Mouse (Mus musculus) stomach, postnatal 0 days (tissue): Measurements from ENCODE around the gene Arhgap10. TPM values are rescaled to one million over a fixed set of nuclear protein-coding genes. Genes with fewer than 3 reads are reported as not detected.

Experiments used
- ATAC-seq: fragments of 200-750 bp; cut with Nextera tagmentation; 2 replicates; pipeline ENCODE4 v1.8.0; 2017; ENCODE audit not compliant: low FRiP score, low TSS enrichment
- DNase-seq: peaks from one replicate; pipeline ENCODE4 v3.0.0-alpha.2; 2016; ENCODE audit warnings: low spot score
- H3K27ac ChIP-seq: fragments of 300-500 bp; sonication (generic); replicated peaks from 2 replicates; pipeline ENCODE4 v1.5.1; 2014; ENCODE audit warnings: mild to moderate bottlenecking, control low read depth
- H3K27me3 ChIP-seq: fragments of 300-500 bp; sonication (generic); 2 replicates; pipeline ENCODE4 v1.6.1; 2014; ENCODE audit warnings: low read length; ENCODE audit not compliant: control insufficient read depth, insufficient read depth
- H3K36me3 ChIP-seq: fragments of 300-500 bp; sonication (generic); 2 replicates; pipeline ENCODE4 v1.6.1; 2014; ENCODE audit warnings: low read length, mixed read lengths; ENCODE audit not compliant: control insufficient read depth, insufficient read depth
- H3K4me1 ChIP-seq: fragments of 300-500 bp; sonication (generic); replicated peaks from 2 replicates; pipeline ENCODE4 v1.6.1; 2014; ENCODE audit warnings: antibody characterized with exemption; ENCODE audit not compliant: control insufficient read depth, insufficient read depth
- H3K4me2 ChIP-seq: fragments of 300-500 bp; sonication (generic); replicated peaks from 2 replicates; pipeline ENCODE4 v1.6.1; 2014; ENCODE audit warnings: low read depth, mild to moderate bottlenecking, control low read depth, moderate library complexity
- H3K4me3 ChIP-seq: fragments of 300-500 bp; sonication (generic); 2 replicates; pipeline ENCODE4 v1.5.1; 2014; ENCODE audit warnings: low read depth, low read length, control low read depth
- H3K9ac ChIP-seq: fragments of 300-500 bp; sonication (generic); 2 replicates; pipeline ENCODE4 v1.6.1; 2014; ENCODE audit warnings: mild to moderate bottlenecking, low read length, control low read depth, mixed read lengths
- H3K9me3 ChIP-seq: fragments of 300-500 bp; sonication (generic); 2 replicates; pipeline ENCODE4 v1.6.1; 2016; ENCODE audit warnings: low read length; ENCODE audit not compliant: control insufficient read depth
- CTCF ChIP-seq: IDR thresholded peaks from 2 replicates; pipeline ENCODE4 v1.5.1; 2016; ENCODE audit warnings: antibody characterized with exemption, low read depth, mild to moderate bottlenecking, moderate library complexity
- EP300 ChIP-seq: optimal IDR thresholded peaks from 2 replicates; pipeline ENCODE3; 2016; ENCODE audit warnings: antibody characterized with exemption
- WGBS: fragments of 180-500 bp; shearing (Covaris S2); extraction: QIAGEN DNeasy Blood & Tissue Kit; methylation state at CpG from one replicate; pipeline ENCODE4 v1.1.7; 2014; 5-methylcytosine and 5-hydroxymethylcytosine counted together
- polyA plus RNA-seq: library from polyadenylated mRNA; unstranded; fragments of >200 nt; fragmentation: Nextera tagmentation; extraction: Ambion mirVana; gene quantifications from 2 replicates; pipeline ENCODE4 v1.2.1, GENCODE M21; 2015

The Arhgap10 gene
- polyA plus RNA-seq, 1 experiment from 2014 or later: 18.8 TPM

DNA sequence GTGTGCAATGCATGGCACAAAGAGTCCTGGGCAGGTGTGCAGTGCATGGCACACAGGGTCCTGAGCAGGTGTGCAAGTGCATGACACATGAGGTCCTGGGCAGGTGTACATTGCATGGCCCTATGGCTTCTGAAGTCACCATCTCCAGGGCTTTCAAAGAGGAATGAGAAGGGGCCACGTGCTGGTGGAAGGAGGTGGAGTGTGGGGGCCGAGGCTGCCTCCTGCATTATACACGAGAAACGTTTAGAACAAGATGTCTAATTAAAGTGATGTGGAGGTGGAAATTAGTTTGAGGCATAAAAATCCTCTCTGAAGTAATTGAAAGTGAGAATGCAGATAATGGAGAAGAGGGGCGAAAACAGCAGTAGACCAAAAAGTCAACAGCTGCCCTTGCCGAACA, 93.9 kb downstream of the Arhgap10 start:
- WGBS: 85% methylated on average over 5 of the region's 6 CpGs
- no peak for ATAC-seq
- Histone ChIP-seq H3K4me1 (0 out of 2 replicates have a peak, but pooled peaks cover 3% of the 10 kb centered on the region), H3K27me3 (no peaks in the 10 kb centered on the region), H3K9ac (no peak overlapping the region), H3K36me3 (no peaks in the 10 kb centered on the region), H3K27ac (no peak overlapping the region), H3K9me3 (no peaks in the 10 kb centered on the region), H3K4me2 (no peak overlapping the region), H3K4me3 (no peak overlapping the region)
- no peak for DNase-seq
- TF ChIP-seq CTCF: no peak
- no peak for TF ChIP-seq EP300

DNA sequence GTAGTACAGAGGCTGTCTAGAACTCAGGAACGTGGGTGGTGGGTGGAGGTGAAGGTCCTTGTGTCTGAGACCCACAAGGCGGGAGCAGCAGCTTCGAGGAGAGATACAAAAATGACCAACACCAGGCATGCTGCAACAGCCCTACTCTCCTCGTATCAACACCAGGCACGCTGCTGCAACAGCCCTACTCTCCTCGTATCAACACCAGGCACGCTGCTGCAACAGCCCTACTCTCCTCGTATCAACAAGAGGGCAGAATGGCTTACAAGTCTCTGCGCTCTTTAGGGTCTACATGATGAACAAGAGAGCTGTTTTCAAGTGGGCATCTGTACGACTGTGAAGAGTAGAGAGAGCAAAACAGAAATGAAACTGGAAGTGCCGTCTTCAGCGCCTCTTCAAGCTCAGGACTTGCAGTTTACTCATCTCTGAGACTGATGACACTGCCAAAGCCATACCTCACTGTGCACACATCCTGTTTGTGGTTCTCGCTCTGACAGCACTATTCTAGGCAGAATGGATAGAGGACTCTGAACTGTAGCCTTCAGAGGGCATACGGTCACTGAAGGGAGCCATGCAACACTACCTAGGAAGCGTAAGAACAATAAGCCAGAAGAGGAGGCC, 95.0 kb downstream of the Arhgap10 start:
- no peaks in the 10 kb centered on the region for H3K9me3 ChIP-seq
- DNase-seq (no peak), ATAC-seq (no peak)
- no peak for TF ChIP-seq CTCF
- TF ChIP-seq EP300: no peak
- H3K4me3 ChIP-seq: no peak overlapping the region
- H3K4me2 ChIP-seq: no peak overlapping the region
- H3K27me3 ChIP-seq: no peaks in the 10 kb centered on the region
- H3K36me3 ChIP-seq: peaks cover 6% of the 10 kb centered on the region; the same call in 1 of the 2 replicates
- H3K9ac ChIP-seq: no peak overlapping the region
- WGBS: 70% methylated on average over 15 of the region's 15 CpGs
- no peak overlapping the region for H3K27ac ChIP-seq
- no peaks in the 10 kb centered on the region for H3K4me1 ChIP-seq

DNA sequence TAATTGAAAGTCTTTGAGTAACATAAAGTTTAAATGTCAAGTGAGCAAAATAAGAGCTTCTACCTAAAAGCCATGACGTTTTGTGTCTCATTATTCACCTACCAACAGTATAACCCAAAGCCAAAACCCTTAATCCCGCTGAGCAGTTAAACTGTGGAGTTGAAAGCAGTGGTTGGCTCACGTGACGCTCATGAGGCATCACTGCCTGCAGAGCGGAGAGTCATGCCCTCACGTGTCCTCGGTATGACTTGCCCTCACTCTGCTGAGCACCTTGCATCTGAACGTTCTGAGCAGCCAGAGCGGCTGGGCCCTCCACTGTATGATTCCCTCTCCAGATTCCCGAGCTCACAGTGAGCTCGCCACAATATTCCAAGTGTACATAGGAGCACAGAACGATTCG, 96.2 kb downstream of the Arhgap10 start:
- H3K9me3 ChIP-seq: no peaks in the 10 kb centered on the region
- peaks cover 6% of the 10 kb centered on the region; the same call in 1 of the 2 replicates for H3K36me3 ChIP-seq
- DNase-seq: no peak
- no peak overlapping the region for H3K4me3 ChIP-seq
- H3K27ac ChIP-seq: no peak overlapping the region
- TF ChIP-seq CTCF: no peak
- TF ChIP-seq EP300: no peak
- H3K4me2 ChIP-seq: no peak overlapping the region
- H3K9ac ChIP-seq: no peak overlapping the region
- ATAC-seq: no peak
- no peaks in the 10 kb centered on the region for H3K4me1 ChIP-seq
- no peaks in the 10 kb centered on the region for H3K27me3 ChIP-seq
- 57% methylated on average over 13 of the region's 13 CpGs for WGBS

- Histone ChIP-seq H3K4me1 (no peaks in the 10 kb centered on the region), H3K9ac (no peak overlapping the region), H3K4me3 (no peak overlapping the region), H3K36me3 (peaks cover 10% of the 10 kb centered on the region; the same call in 1 of the 2 replicates), H3K9me3 (no peaks in the 10 kb centered on the region), H3K27ac (no peak overlapping the region), H3K4me2 (no peak overlapping the region), H3K27me3 (no peaks in the 10 kb centered on the region)
- peak; percentile 72 for DNase-seq
- TF ChIP-seq CTCF (peak; percentile 91), EP300 (no peak)
- WGBS: 44% methylated on average over 4 of the region's 4 CpGs
- ATAC-seq: peak; percentile 41; the same call in 1 of the 2 replicates
Observed at GRCm38 (mm10) chr8:77419731-77420130, 98.0 kb downstream of the Arhgap10 start.

DNA sequence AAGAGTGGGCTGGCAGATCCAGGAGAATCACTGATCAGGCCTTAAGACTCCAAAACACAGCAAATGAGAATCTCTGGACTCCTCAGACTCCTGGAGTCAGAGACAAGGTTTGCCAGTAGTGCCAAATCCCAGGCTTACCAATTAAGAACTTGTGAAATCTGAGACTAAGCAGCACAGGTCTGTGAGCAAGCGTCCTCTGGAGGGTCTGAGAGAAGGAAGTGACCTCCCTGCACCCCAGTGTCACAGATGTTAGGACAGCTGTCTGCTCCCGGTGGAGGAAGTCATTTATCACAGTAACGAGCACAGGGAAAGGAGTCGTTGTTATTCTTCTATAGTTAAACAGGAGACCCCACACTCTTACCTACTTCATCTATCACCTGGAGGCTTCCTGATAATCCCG, 101.0 kb downstream of the Arhgap10 start:
- no peaks in the 10 kb centered on the region for H3K27me3 ChIP-seq
- no peaks in the 10 kb centered on the region for H3K4me1 ChIP-seq
- no peak for TF ChIP-seq EP300
- H3K27ac ChIP-seq: no peak overlapping the region
- WGBS: 28% methylated on average over 5 of the region's 5 CpGs
- H3K4me3 ChIP-seq: no peak overlapping the region
- H3K9ac ChIP-seq: no peak overlapping the region
- DNase-seq (no peak), ATAC-seq (no peak)
- H3K4me2 ChIP-seq: no peak overlapping the region
- H3K9me3 ChIP-seq: no peaks in the 10 kb centered on the region
- peaks cover 23% of the 10 kb centered on the region for H3K36me3 ChIP-seq

- no peak overlapping the region for H3K4me3 ChIP-seq
- ATAC-seq: no peak
- DNase-seq: no peak
- H3K27ac ChIP-seq: no peak overlapping the region
- H3K27me3 ChIP-seq: no peaks in the 10 kb centered on the region
- H3K9ac ChIP-seq: no peak overlapping the region
- TF ChIP-seq EP300 (no peak), CTCF (no peak)
- H3K9me3 ChIP-seq: no peaks in the 10 kb centered on the region
- H3K36me3 ChIP-seq: peaks cover 24% of the 10 kb centered on the region
- H3K4me1 ChIP-seq: no peaks in the 10 kb centered on the region
- 70% methylated on average over 4 of the region's 5 CpGs for WGBS
- H3K4me2 ChIP-seq: no peak overlapping the region
Observed at GRCm38 (mm10) chr8:77416034-77416433, 101.7 kb downstream of the Arhgap10 start.
